Mouse (Mus musculus) bone marrow macrophage, adult 2 months (primary cell): ENCODE measurements at regions not wholly inside any gene's neighbourhood (a gene's known extent, or its start where the extent isn't known, plus 50 kb on each side); places are given as distances from the start of the nearest gene placed in this dataset.

ENCODE experiments used
- H3K27ac ChIP-seq: 2 replicates; pipeline ENCODE4 v1.5.1; 2012; ENCODE audit warnings: low read depth, low read length; ENCODE audit not compliant: insufficient read depth
- H3K4me1 ChIP-seq: 2 replicates; pipeline ENCODE4 v1.6.1; 2012; ENCODE audit warnings: low read length; ENCODE audit not compliant: control insufficient read depth, insufficient read depth
- H3K4me3 ChIP-seq: 2 replicates; pipeline ENCODE4 v1.5.1; 2012; ENCODE audit warnings: mild to moderate bottlenecking, low read length, moderate library complexity; ENCODE audit not compliant: insufficient read depth
- CTCF ChIP-seq: IDR thresholded peaks from 2 replicates; pipeline ENCODE4 v1.5.1; 2012; ENCODE audit warnings: low read depth, mild to moderate bottlenecking, low read length, moderate library complexity
- POLR2A ChIP-seq: IDR thresholded peaks from 2 replicates; pipeline ENCODE4 v1.6.1; 2012; ENCODE audit warnings: mild to moderate bottlenecking, low read depth, low read length, borderline replicate concordance

DNA sequence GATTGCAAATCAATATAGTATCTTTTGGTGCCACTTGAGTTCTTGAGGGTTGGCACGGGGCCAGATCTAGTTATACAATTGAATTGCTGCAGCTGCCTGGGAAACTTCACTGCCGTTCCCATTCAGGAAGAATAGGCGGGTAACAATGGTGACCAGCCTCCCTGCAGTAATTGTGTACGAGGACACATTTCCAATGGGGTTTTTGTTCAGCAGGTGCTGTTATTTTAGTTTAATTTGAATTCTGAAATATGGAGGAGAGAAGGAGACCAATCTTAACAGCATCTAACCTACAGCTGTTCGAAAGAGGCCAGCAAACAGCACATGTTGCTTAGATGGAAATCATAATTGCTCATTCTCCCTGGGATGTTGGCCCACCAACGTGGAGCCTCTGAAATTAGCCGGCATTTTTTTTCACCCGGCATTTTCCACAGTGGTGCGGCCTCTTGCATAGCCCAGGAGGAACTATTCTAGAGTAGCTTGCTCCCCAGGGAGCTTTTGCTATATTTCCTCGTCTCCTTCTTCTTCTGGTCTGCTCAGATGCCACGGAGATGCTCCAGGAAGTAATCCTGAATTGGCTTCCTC, 388.6 kb downstream of the Insc start:
- H3K4me3 ChIP-seq: no peak overlapping the region

DNA sequence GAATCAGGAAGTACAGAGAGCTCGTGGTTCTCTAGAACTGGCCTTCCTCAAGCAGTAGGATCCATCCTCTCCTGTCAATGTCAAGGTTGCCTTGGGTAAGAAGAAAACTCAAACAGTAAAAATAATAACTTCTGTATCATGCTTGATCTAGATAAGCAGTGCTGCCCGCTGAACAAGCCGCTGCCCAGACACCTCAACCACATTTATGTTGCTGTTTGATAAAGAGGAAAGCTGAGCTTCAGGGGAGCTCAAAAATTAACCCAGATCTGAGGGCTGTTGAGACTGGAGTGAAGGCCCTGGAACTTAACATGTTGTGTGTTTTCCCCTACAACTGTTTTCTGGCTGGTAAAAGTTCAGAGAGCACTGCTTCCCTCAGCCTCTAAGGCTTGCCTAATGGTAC, 389.1 kb downstream of the Insc start:
- TF ChIP-seq CTCF (no peak), POLR2A (no peak)
- Histone ChIP-seq H3K4me3 (no peak overlapping the region), H3K27ac (no peak overlapping the region), H3K4me1 (no peaks in the 10 kb centered on the region)

More for the DNA sequence above, 388.6 kb downstream of the Insc start:
- TF ChIP-seq CTCF (no peak), POLR2A (no peak)
- Histone ChIP-seq H3K27ac (no peak overlapping the region), H3K4me1 (no peaks in the 10 kb centered on the region)

DNA sequence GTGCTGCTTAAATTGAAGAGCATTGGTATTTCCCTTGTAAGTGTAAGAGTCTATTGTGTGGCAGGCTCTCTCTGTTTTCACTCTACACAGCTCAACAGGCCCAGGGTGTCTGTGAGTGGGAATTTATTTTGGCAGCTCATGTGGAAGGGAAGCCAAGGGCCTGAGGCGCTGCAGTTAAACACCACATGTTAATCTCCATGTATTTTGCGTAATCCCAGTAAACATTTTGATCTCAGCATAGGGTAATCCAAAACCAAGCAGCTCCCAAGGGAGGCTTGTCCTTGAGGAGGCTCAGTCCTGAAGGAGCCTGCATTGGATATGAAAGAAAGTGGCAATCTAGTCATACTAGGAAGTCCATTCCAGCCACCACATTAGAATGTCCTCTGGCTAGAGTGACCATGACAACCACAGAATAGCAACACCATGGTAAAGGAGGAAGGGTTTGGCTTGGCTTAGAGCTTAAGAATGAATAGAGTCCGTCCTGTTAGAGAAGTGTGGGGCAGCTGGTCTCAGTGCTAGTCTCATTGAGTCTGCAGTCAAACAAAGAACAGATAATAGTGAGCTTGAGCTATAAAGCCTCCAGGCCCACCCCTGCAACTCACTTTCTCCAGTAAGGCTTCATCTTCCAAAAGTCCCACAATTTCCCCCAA, 391.6 kb downstream of the Insc start:
- Histone ChIP-seq H3K4me3 (no peak overlapping the region), H3K27ac (no peak overlapping the region), H3K4me1 (no peaks in the 10 kb centered on the region)
- TF ChIP-seq POLR2A: no peak
- no peak for TF ChIP-seq CTCF

DNA sequence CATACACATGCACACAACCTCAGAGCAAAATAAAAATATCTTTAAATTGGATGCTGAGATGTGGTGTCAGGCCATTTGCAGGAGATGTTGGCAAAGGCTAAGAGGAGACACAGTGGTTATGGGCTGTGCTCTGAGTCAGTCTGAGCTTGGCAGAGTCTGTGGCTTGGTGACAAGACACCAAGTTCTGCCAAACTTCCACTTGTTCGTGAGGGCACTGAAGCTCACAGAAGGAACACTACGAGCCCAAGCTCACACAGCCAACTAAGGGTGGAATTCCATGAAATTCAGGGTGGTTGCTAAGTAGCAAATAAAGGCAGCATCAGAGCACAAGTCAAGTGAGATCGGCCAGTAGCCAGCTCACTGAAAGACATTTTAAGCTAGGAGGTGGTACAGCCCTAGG, 396.8 kb downstream of the Insc start:
- H3K4me1 ChIP-seq: no peaks in the 10 kb centered on the region
- TF ChIP-seq POLR2A (no peak), CTCF (no peak)
- no peak overlapping the region for H3K27ac ChIP-seq
- H3K4me3 ChIP-seq: no peak overlapping the region

DNA sequence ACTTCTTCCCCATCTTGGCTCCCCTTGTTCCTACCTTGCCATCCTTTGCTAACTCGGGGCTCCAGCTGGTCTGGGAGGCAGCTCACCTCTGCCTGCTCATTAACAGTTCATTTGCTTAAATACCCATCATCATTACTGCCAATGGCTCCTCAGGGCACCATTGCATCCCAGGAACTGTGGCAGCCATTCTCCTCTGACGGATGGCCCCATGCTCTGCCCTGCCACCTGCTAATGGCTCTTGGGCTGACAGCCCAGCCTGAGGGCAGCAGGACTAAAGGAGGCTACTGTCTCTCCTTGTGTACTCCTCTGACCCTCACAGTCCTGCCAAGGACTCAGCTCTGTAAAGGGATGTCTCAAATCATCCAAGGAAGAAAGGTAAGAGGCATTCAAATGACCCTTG, 398.7 kb downstream of the Insc start:
- Histone ChIP-seq H3K4me1 (no peaks in the 10 kb centered on the region), H3K27ac (no peak overlapping the region), H3K4me3 (no peak overlapping the region)
- TF ChIP-seq POLR2A (no peak), CTCF (no peak)

DNA sequence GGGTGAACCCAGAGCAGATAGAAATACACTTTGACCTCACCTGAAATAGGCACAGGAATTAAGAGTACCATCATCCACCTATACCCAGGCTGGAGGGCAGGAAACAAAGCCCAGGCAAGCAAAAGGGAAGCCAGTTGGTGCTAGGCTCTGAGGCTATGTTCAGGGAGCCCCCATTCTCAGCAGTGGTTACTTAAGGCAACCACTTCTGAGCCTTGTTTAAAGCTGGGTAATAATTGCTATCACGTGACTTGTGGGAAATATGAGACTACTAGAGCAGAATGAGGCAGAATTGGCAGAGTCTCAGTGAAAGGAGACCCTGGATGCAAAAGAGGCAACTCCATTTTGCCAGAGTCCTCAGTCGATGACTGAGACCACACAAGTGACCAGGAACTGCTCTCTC, 401.5 kb downstream of the Insc start:
- no peak overlapping the region for H3K27ac ChIP-seq
- H3K4me1 ChIP-seq: no peaks in the 10 kb centered on the region
- TF ChIP-seq POLR2A: no peak
- no peak for TF ChIP-seq CTCF
- no peak overlapping the region for H3K4me3 ChIP-seq

DNA sequence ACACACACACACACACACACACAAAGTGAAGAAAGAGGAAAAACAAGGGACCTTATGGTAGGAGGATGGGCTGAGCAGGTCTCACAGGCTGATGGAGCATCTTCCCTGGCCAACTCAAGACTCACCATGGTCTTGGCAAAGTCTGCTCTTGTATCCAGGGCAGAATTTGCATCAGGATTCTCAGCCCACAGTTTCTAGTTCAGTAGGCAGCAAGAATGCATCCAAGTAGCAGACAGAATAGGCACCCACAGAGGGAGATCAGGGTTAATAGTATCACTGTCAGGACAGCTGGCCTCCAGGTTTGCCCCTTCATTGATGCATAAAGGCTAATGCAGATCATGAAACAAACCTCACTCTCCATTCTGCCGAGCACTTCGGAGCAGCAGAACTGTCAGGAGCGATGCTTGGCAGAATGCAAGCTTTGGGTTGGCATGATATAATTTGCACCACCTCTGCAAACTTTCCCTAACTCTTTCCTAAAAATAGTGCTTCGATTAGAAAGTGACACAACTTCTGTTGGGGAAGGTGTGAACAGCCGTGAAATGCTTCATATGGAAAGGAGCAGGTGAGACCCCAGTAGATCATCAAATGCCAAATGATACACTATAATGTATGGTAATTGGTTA, 404.0 kb downstream of the Insc start:
- no peak for TF ChIP-seq POLR2A
- no peak for TF ChIP-seq CTCF
- no peak overlapping the region for H3K4me3 ChIP-seq
- no peaks in the 10 kb centered on the region for H3K4me1 ChIP-seq
- no peak overlapping the region for H3K27ac ChIP-seq

DNA sequence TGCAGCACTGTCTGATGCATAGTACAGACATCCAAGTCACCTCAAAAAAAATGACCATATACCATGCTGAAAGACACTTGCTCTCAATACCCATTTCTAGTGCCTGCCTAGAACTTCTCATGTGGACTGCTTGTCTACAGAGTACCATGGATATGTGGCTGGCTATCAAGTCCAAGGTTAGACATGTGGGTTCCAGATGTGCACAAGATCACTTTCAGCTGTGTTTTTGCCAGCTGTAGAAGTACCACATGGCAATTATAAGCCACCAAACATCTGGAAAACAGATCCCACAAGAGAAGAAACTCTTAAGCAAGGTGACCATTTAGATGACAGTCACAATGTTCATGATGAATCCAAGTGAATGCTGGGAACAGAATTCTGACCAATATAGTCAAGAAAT, 409.8 kb downstream of the Insc start:
- Histone ChIP-seq H3K4me3 (no peak overlapping the region), H3K4me1 (no peaks in the 10 kb centered on the region), H3K27ac (no peak overlapping the region)
- no peak for TF ChIP-seq POLR2A
- no peak for TF ChIP-seq CTCF

DNA sequence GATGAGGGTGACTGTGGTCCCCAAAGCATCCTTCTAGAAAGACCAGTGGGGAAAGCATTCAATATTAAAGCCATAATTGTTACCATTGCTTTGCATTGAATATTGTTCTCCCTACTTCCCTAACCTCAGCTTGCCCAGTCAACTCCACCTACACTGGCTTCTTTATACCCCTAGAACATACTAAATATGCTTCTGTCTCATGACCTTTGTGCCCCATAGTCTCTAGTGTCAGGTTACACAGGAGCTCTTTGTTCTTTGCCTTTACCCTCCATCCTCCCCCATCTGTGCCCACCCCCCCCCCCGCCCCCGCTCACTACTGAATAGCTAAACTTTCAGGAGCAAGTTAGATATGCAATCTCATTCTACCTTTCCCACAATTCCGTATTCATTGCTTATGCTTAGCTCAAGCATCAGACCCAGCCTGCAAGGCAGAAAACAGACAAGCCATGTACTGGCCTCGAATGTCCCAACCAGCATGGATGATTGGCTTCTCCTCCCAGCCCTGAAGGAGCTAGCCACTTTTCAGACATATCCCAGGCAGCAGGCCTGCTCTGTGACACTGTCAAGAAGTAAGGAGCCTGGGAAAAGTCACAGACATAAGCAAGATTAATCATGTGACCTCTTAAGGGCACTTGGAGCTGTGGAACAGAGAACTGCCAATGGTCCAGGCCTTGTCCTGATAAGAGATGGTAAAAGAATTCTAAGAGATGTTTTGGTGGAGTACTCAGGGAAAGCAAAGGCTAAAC, 410.4 kb downstream of the Insc start:
- H3K4me1 ChIP-seq: no peaks in the 10 kb centered on the region
- TF ChIP-seq CTCF (no peak), POLR2A (no peak)
- H3K4me3 ChIP-seq: no peak overlapping the region
- no peak overlapping the region for H3K27ac ChIP-seq

DNA sequence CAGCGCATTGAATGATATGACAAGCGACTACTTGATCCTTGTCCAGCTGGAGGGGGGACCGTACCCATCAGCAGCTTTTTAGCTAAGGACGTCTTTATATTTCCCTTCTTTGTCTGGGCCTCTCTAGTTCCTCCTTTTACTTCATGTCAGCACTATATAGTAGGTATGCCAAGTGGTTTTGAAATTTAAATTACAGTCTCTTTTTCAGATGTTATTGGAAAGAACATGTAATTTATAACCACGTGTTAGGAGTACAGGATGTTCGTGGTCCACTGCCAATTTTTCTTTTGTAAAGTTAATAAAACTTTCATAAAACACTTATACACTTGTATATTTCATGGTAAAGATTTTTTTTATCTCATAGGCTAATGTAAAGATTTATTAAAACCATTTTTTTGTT, 426.5 kb downstream of the Insc start:
- Histone ChIP-seq H3K4me1 (no peaks in the 10 kb centered on the region), H3K27ac (no peak overlapping the region), H3K4me3 (no peak overlapping the region)
- TF ChIP-seq POLR2A (no peak), CTCF (no peak)
